Mouse (Mus musculus) adrenal gland, adult 2 months (tissue): ENCODE measurements around the gene Gm14180. TPM values are rescaled to one million over a fixed set of nuclear protein-coding genes. Genes with fewer than 3 reads are reported as not detected.
"Not testable (repeated sequence)": the region's sequence is repeated elsewhere in the genome, so short reads cannot be mapped to it uniquely, and the experiment has no call there.

Source experiments
- DNase-seq: peaks from one replicate; pipeline ENCODE4 v3.0.0; 2021
- long read RNA-seq: library from polyadenylated mRNA; stranded (forward); transcript quantifications from one replicate; pipeline ENCODE4 v2.0.0, GENCODE M21; 2021
- polyA plus RNA-seq: library from polyadenylated mRNA; depleted of rRNA; stranded (reverse); fragments of >200 nt; gene quantifications from 2 replicates; pipeline ENCODE4 v1.2.3, GENCODE M21; 2012; rRNA removed
- total RNA-seq, 2 experiments: library from RNA; stranded (reverse); gene quantifications; 2 replicates each; pipeline ENCODE4 v1.2.3; 2021

Gm14180 gene
- not detected for total RNA-seq
- not detected in 2 replicates for polyA plus RNA-seq
- long read RNA-seq, result 0 reads

DNA sequence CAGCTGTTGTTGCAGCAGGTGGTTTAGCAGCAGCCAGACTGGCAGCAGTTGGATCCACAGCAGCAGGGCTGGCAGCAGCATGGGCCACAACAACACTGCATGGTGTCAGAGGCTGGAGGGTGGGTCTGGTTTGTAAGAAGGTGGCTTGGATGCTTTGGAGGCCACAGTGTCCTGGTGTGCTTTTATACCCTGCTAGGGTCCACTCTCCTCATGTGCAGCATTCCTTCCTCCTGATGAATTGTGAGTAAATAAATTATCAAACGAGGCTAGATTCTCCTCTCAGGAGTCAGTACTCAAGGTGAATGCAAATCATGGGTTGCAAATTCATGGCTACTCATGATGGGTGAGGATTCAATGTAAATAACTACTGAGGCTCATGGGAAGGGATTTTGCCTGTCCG lies at the start of gene Gm14180:
Gm14180 (minus strand) TSS at position 101 of the 400 bp plus-strand sequence.
- no peak for DNase-seq

DNA sequence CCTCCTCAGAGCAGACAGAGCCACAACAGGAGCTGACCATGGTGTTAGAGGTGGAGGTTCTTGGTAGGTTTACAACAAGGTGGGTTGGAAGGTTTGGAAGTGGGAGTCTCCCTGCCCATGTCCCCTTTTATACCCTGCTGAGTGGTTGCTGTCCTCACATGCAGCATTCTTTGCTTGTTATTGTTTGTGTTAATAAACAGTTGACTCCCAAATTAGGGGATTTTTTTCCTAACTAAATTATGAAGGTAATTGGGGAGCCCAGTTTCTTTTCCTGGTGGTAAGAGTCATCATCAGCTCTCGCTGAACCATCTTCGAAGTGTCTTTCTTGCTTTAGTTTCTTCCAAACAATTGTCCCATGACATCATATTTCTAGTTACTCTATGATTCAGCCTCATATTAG lies 46.5 kb upstream of the Gm14180 start, which contains the start of gene Krtap4-8:
Krtap4-8 (minus strand) TSS at position 101 of the 400 bp plus-strand sequence.
- no peak for DNase-seq

DNA sequence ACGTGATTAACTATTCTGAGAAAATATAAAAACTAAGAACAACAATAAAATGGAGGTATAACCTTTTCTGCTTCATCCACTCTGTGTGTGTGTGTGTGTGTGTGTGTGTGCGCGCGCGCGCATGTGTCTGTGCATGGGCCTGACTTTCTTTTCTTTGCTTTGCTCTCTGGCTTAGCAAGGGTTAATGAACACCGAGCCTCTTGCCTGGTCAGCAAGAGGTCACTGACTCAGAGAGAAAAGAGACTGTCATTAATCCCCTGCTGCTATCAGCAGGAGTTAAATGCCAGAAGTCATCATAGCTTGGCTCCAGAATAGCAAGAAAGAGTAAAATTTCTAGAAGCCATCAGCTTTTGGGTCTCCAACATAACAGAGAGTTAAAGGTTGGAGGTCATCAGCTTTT lies 44.3 kb upstream of the Gm14180 start:
- DNase-seq, result no peak

DNA sequence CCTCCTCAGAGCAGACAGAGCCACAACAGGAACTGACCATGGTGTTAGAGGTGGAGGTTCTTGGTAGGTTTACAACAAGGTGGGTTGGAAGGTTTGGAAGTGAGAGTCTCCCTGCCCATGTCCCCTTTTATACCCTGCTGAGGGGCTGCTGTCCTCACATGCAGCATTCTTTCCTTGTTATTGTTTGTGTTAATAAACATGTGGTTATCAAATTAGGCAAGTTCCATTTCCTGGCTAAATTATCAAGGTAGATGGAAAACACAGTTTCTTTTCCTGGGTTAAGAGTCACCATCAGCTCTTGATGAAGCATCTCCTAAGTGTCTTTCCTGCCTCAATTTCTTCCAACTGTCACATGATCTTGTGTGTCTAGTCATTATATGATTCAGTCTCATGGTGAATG lies 38.7 kb upstream of the Gm14180 start, which contains the start of gene Gm11595:
Gm11595 (minus strand) TSS at position 101 of the 400 bp plus-strand sequence.
- not testable (repeated sequence) for DNase-seq

DNA sequence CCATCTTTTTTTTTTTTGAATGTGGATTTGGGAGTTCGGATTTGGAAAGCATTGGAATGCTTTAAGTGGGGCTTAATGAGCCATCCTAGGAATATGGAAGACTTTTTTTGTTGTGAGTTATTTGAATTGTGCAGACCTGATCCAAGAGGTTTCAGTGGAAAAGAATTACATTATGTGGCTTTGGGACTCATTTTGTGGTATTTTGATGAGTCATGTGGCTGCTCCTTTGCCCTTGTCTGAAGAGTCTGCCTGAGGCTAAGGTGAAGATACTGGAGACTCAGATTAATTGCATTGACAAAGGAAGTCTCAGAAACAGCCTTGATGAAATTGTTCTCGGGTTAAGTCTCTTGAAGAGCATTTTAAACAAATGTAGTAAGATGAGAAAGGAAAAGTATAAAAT lies 34.3 kb upstream of the Gm14180 start:
- DNase-seq, result no peak

DNA sequence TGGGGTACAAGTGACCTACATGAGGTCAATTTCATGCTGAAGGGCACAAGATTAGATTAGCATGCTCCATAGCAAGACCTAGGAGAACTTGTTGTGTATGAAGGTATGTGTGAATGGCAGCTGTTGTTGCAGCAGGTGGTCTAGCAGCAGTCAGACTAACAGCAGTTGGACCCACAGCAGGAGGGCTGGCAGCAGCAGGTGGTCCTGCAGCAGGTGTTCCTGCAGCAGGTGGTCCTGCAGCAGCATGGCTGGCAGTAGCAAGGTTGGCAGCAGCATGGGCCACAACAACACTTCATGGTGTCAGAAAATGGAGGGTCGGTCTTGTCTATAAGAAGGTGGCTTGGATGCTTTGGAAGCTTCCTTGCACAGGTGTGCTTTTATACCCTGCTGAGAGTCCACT lies 24.8 kb upstream of the Gm14180 start:
- no peak for DNase-seq

DNA sequence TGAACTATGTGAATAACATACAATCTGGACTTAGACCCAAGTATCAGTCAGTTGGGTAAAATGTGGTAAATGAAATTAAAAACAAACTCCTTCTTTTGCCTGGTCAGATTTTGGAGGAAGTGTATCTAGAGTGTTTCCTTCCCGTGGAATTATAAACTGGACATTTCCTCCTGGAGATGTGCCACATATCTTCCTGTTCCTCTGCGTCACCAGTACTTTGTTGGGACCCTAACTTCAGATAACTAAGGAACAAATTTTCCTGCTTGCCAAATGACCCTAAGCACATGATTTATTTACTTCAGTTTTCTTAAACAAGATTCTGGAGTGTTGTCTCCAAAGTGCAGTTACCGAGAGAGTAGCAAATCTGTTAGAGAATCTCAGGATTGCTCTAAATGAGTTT lies 9.9 kb upstream of the Gm14180 start:
- no peak for DNase-seq

DNA sequence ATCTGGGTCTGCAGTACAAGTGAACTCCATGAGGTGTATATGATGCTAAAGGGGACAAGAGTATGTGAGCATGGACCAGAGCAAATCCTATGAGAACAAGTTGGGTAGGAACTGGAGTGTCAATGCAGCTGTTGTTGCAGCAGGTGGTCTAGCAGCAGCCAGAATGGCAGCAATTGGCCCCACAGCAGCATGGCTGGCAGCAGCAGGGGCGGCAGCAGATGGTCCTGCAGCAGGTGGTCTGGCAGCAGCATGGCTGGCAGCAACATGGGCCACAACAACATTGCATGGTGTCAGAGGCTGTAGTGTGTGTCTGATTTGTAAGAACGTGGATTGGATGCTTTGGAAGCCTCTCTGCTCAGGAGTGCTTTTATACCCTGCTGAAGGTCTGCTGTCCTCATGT lies 10.0 kb downstream of the Gm14180 start:
- DNase-seq, result no peak

DNA sequence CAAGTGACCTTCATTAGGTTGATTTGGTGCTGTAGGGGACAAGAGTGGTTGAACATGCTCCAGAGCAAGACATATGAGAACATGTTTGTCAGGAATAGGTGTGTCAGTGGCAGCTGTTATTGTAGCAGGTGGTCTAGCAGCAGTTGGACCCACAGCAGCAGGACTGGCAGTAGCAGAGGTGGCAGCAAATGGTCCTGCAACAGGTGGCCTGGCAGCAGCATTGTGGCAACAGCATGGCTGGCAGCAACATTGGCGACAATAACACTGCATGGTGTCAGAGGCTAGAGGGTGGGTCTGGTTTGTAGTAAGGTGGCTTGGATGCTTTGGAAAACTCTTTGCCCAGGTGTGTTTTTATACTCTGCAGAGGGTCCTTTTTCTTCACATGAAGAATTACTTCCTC lies 15.3 kb downstream of the Gm14180 start:
- no peak for DNase-seq

DNA sequence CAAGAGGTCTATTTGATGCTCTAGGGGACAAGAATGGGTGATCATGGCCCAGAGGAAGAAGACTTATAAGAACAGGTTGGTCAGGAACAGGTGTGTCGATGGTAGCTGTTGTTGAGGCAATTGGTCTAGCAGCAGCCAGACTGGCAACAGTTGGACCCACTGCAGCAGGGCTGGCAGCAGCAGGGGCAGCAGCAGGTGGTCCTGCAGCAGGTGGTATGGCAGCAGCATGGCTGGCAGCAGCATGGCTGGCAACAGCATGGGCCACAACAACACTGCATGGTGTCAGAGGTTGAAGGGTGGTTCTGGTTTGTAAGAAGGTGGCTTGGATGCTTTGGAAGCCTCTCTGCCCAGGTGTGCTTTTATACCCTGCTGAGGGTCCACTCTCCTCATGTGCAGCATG lies 43.6 kb downstream of the Gm14180 start, which contains the start of gene Gm14190:
Gm14190 (minus strand) TSS at position 278 of the 400 bp plus-strand sequence.
- no peak for DNase-seq

DNA sequence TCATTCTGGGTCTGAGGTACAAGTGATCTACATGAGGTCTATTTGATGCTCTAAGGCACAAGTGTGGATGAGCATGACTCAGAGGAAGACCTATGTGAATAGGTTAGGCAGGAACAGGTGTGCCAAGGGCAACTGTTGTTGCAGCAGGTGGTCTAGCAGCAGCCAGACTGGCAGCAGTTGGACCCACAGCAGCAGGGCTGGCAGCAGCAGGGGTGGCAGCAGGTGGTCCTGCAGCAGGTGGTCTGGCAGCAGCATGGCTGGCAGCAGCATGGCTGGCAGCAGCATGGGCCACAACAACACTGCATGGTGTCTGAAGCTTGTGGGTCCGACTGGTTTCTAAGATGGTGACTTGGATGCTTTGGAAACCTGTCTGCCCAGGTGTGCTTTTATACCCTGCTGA lies 48.9 kb downstream of the Gm14180 start:
- DNase-seq, result not testable (repeated sequence)

Other genes with a start within 250 kb of the Gm14180 start
Only the 30 nearest of the 41 such genes appear.
- gene Krtap3-1, start 167.7 kb downstream of the Gm14180 start, total RNA-seq, result not detected
- not detected in 2 replicates for gene Krtap3-1, start 167.7 kb downstream of the Gm14180 start, polyA plus RNA-seq
- not detected for gene Krtap1-5, start 153.3 kb downstream of the Gm14180 start, total RNA-seq
- not detected in 2 replicates for gene Krtap1-5, start 153.3 kb downstream of the Gm14180 start, polyA plus RNA-seq
- not detected for gene Krtap1-4, start 150.6 kb downstream of the Gm14180 start, total RNA-seq
- not detected in 2 replicates for gene Krtap1-4, start 150.6 kb downstream of the Gm14180 start, polyA plus RNA-seq
- not detected for gene Krtap1-3, start 143.0 kb downstream of the Gm14180 start, total RNA-seq
- not detected in 2 replicates for gene Krtap1-3, start 143.0 kb downstream of the Gm14180 start, polyA plus RNA-seq
- gene Krtap9-3, start 136.2 kb downstream of the Gm14180 start, total RNA-seq, result not detected
- not detected in 2 replicates for gene Krtap9-3, start 136.2 kb downstream of the Gm14180 start, polyA plus RNA-seq
- gene Gm11938, start 131.0 kb downstream of the Gm14180 start, total RNA-seq, result not detected
- gene Gm11938, start 131.0 kb downstream of the Gm14180 start, polyA plus RNA-seq, result not detected in 2 replicates
- not detected for gene Gm11937, start 124.1 kb downstream of the Gm14180 start, total RNA-seq
- not detected in 2 replicates for gene Gm11937, start 124.1 kb downstream of the Gm14180 start, polyA plus RNA-seq
- gene Krtap2-4, start 119.4 kb downstream of the Gm14180 start, total RNA-seq, result not detected
- gene Krtap2-4, start 119.4 kb downstream of the Gm14180 start, polyA plus RNA-seq, result not detected in 2 replicates
- not detected for gene Gm11562, start 113.9 kb downstream of the Gm14180 start, total RNA-seq
- gene Gm11562, start 113.9 kb downstream of the Gm14180 start, polyA plus RNA-seq, result not detected in 2 replicates
- not detected for gene Krtap4-1, start 106.1 kb downstream of the Gm14180 start, total RNA-seq
- gene Krtap4-1, start 106.1 kb downstream of the Gm14180 start, polyA plus RNA-seq, result not detected in 2 replicates
- not detected for gene Krtap4-2, start 99.2 kb downstream of the Gm14180 start, total RNA-seq
- not detected in 2 replicates for gene Krtap4-2, start 99.2 kb downstream of the Gm14180 start, polyA plus RNA-seq
- gene Krtap4-7, start 90.2 kb downstream of the Gm14180 start, total RNA-seq, result not detected
- gene Krtap4-7, start 90.2 kb downstream of the Gm14180 start, polyA plus RNA-seq, result not detected in 2 replicates
- not detected for gene Gm11555, start 84.1 kb downstream of the Gm14180 start, total RNA-seq
- not detected in 2 replicates for gene Gm11555, start 84.1 kb downstream of the Gm14180 start, polyA plus RNA-seq
- not detected for gene Gm11563, start 75.3 kb downstream of the Gm14180 start, total RNA-seq
- gene Gm11563, start 75.3 kb downstream of the Gm14180 start, polyA plus RNA-seq, result not detected in 2 replicates
- not detected for gene Krtap4-6, start 68.3 kb downstream of the Gm14180 start, total RNA-seq
- gene Krtap4-6, start 68.3 kb downstream of the Gm14180 start, polyA plus RNA-seq, result not detected in 2 replicates
- not detected for gene Gm14190, start 43.5 kb downstream of the Gm14180 start, total RNA-seq
- not detected in 2 replicates for gene Gm14190, start 43.5 kb downstream of the Gm14180 start, polyA plus RNA-seq
- gene Gm11595, start 38.6 kb upstream of the Gm14180 start, total RNA-seq, result not detected
- not detected in 2 replicates for gene Gm11595, start 38.6 kb upstream of the Gm14180 start, polyA plus RNA-seq
- not detected for gene Krtap4-8, start 46.4 kb upstream of the Gm14180 start, total RNA-seq
- not detected in 2 replicates for gene Krtap4-8, start 46.4 kb upstream of the Gm14180 start, polyA plus RNA-seq
- gene Krtap4-9, start 50.9 kb upstream of the Gm14180 start, total RNA-seq, result not detected
- gene Krtap4-9, start 50.9 kb upstream of the Gm14180 start, polyA plus RNA-seq, result not detected in 2 replicates
- not detected for gene Gm11596, start 59.2 kb upstream of the Gm14180 start, total RNA-seq
- not detected in 2 replicates for gene Gm11596, start 59.2 kb upstream of the Gm14180 start, polyA plus RNA-seq
- not detected for gene Gm11569, start 64.6 kb upstream of the Gm14180 start, total RNA-seq
- gene Gm11569, start 64.6 kb upstream of the Gm14180 start, polyA plus RNA-seq, result not detected in 2 replicates
- gene Gm11554, start 70.2 kb upstream of the Gm14180 start, total RNA-seq, result not detected
- gene Gm11554, start 70.2 kb upstream of the Gm14180 start, polyA plus RNA-seq, result not detected in 2 replicates
- not detected for gene Krtap4-13, start 75.6 kb upstream of the Gm14180 start, total RNA-seq
- gene Krtap4-13, start 75.6 kb upstream of the Gm14180 start, polyA plus RNA-seq, result not detected in 2 replicates
- gene Gm11564, start 81.4 kb upstream of the Gm14180 start, total RNA-seq, result not detected
- gene Gm11564, start 81.4 kb upstream of the Gm14180 start, polyA plus RNA-seq, result not detected in 2 replicates
- not detected for gene 2300003K06Rik, start 103.8 kb upstream of the Gm14180 start, total RNA-seq
- gene 2300003K06Rik, start 103.8 kb upstream of the Gm14180 start, polyA plus RNA-seq, result not detected in 2 replicates
- not detected for gene Krtap4-16, start 117.3 kb upstream of the Gm14180 start, total RNA-seq
- gene Krtap4-16, start 117.3 kb upstream of the Gm14180 start, polyA plus RNA-seq, result not detected in 2 replicates
- not detected for gene Gm11568, start 123.6 kb upstream of the Gm14180 start, total RNA-seq
- not detected in 2 replicates for gene Gm11568, start 123.6 kb upstream of the Gm14180 start, polyA plus RNA-seq
- gene Gm11559, start 130.2 kb upstream of the Gm14180 start, total RNA-seq, result not detected
- gene Gm11559, start 130.2 kb upstream of the Gm14180 start, polyA plus RNA-seq, result not detected in 2 replicates
- gene Krtap9-1, start 139.1 kb upstream of the Gm14180 start, total RNA-seq, result not detected
- not detected in 2 replicates for gene Krtap9-1, start 139.1 kb upstream of the Gm14180 start, polyA plus RNA-seq
- not detected for gene Gm11567, start 144.9 kb upstream of the Gm14180 start, total RNA-seq
- not detected in 2 replicates for gene Gm11567, start 144.9 kb upstream of the Gm14180 start, polyA plus RNA-seq